Mouse (Mus musculus): ENCODE measurements around the gene Clgn.
"Not testable (repeated sequence)": the region's sequence is repeated elsewhere in the genome, so short reads cannot be mapped to it uniquely, and the experiment has no call there.

The Clgn gene

GRCm38 (mm10) chr8:83423032-83423825 is 33.6 kb downstream of the Clgn start:
- no peak for DNase-seq (ENCODE audit: low spot score)

- DNase-seq (ENCODE audit: low spot score), result no peak
Measured at GRCm38 (mm10) chr8:83425202-83425601, 35.5 kb downstream of the Clgn start.

- no peak for DNase-seq (ENCODE audit: low spot score)
Measured at GRCm38 (mm10) chr8:83426104-83426759, 36.6 kb downstream of the Clgn start.

- DNase-seq (ENCODE audit: low spot score), result no peak
Measured at GRCm38 (mm10) chr8:83426949-83427348, 37.3 kb downstream of the Clgn start.

- DNase-seq (ENCODE audit: low spot score), result not testable (repeated sequence)
Measured at GRCm38 (mm10) chr8:83428621-83429020, 39.0 kb downstream of the Clgn start.

GRCm38 (mm10) chr8:83429071-83429524 is 39.4 kb downstream of the Clgn start:
- no peak for DNase-seq (ENCODE audit: low spot score)

- no peak for DNase-seq (ENCODE audit: low spot score)
Measured at GRCm38 (mm10) chr8:83437077-83437476, 47.4 kb downstream of the Clgn start.

- no peak for DNase-seq (ENCODE audit: low spot score)
Measured at GRCm38 (mm10) chr8:83441656-83442242, 52.1 kb downstream of the Clgn start.

GRCm38 (mm10) chr8:83442243-83443051 is 52.8 kb downstream of the Clgn start:
- DNase-seq (ENCODE audit: low spot score), result peak; percentile 95

GRCm38 (mm10) chr8:83443052-83443400 is 53.4 kb downstream of the Clgn start:
- DNase-seq (ENCODE audit: low spot score), result no peak

GRCm38 (mm10) chr8:83449960-83450359 is 60.3 kb downstream of the Clgn start:
- no peak for DNase-seq (ENCODE audit: low spot score)

GRCm38 (mm10) chr8:83451056-83451455 is 61.4 kb downstream of the Clgn start:
- DNase-seq (ENCODE audit: low spot score), result no peak

- no peak for DNase-seq (ENCODE audit: low spot score)
Measured at GRCm38 (mm10) chr8:83457121-83457520, 67.5 kb downstream of the Clgn start.

GRCm38 (mm10) chr8:83458222-83458621 is 68.6 kb downstream of the Clgn start, which contains the start of gene Scoc:
Gene Scoc, minus strand, starts transcription at chr8:83458391.
- no peak for DNase-seq (ENCODE audit: low spot score)

- no peak for DNase-seq (ENCODE audit: low spot score)
Measured at GRCm38 (mm10) chr8:83459606-83460005, 69.9 kb downstream of the Clgn start.

Measured in urinary bladder, postnatal 10 days (tissue).